8 mouse cellular contexts compared by ENCODE assay signal in the genomic region with DNA sequence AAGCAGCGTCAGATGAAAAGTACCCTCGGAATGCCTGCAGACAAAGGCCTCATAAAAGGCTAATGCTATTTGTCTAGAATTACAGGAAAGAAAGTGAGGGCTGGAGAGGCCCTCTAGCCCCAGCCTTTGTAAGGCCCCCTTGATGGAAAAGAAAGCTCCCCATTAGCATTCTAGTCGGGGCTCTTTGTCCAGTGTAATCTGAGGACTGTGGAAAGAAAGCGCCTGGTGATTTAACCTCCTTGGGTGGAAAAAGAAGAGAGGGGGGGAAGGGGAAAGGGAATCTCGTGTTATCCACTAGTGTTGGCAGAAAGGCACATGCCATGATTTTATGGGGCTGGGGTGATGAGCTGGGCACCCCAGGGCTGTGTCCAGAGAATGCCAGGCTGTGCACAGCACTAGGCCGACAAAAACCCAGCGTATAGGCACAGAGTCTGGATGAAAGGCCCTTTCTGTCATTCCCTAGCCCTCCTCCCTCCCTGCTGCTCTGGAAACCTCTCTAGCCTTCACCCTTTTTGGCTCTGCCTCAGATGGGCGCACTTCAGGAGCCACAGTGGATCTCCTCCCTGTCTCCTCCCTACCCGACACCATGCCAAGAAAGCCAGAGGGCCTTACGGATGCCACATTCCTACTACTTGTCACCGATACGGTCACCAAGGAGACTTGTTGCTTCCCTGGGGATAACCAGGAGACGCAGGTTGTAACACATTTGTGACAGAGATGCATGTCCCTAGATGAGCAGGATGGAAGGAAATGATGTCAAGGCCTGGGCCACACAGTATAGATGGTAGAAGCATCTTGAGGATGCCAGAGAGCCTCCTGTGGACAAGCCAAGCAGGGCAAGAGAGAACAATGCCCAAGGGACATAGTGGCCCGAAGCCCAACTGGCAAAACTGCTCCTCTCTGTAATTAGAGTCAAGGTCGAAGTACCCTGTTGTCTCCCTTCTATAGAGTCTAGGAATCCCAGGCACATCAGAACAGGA.
DNase-seq lines count a peak whose midpoint lies in the region; ATAC-seq lines count a peak whose summit lies in the region.

No protein-coding gene starts in this region.

- WGBS in forebrain, embryonic 16.5 days = 5% methylated on average over 15 of the region's 15 CpGs
- 8% methylated on average over 15 of the region's 15 CpGs for WGBS in midbrain, embryonic 14.5 days

- peak; percentile 59 for DNase-seq in left cerebral cortex, postnatal 4 days
- DNase-seq in left cerebral cortex, postnatal 36 days (ENCODE audit: low spot score in 2 of 2) = no peak
- DNase-seq in cerebellum, postnatal 10 days = peak; percentile 44 to 57
- DNase-seq in midbrain, embryonic 14.5 days = peak; percentile 83
- no peak for DNase-seq in right cerebral cortex, postnatal 36 days (ENCODE audit: low spot score in 2 of 2)
- DNase-seq in right cerebral cortex, adult 2 months (ENCODE audit: low spot score in 2 of 2) = no peak

- no peaks in the 10 kb centered on the region for H3K27me3 ChIP-seq in forebrain, embryonic 16.5 days (replicated peaks; ENCODE audit: control insufficient read depth, insufficient read depth, low read length)
- H3K27me3 ChIP-seq in midbrain, embryonic 14.5 days (ENCODE audit: control insufficient read depth, insufficient read depth, low read length) = no peaks in the 10 kb centered on the region

- H3K4me2 ChIP-seq in forebrain, embryonic 16.5 days (ENCODE audit: low read length) = peak overlapping the region; percentile 24
- H3K4me2 ChIP-seq in midbrain, embryonic 14.5 days (ENCODE audit: low read length) = peak overlapping the region; percentile 2; the same call in 1 of the 2 replicates

- peak overlapping the region; percentile 71 for H3K27ac ChIP-seq in forebrain, embryonic 16.5 days (ENCODE audit: low read length)
- H3K27ac ChIP-seq in midbrain, embryonic 14.5 days (replicated peaks; ENCODE audit: low read depth, low read length) = peak overlapping the region; percentile 85

- peak overlapping the region; percentile 34 for H3K9ac ChIP-seq in forebrain, embryonic 16.5 days (replicated peaks; ENCODE audit: low read depth, low read length)
- peak overlapping the region; percentile 4; the same call in 1 of the 2 replicates for H3K9ac ChIP-seq in midbrain, embryonic 14.5 days (replicated peaks; ENCODE audit: low read length)

- H3K9me3 ChIP-seq in forebrain, embryonic 16.5 days (ENCODE audit: control insufficient read depth, low read length) = no peaks in the 10 kb centered on the region
- no peaks in the 10 kb centered on the region for H3K9me3 ChIP-seq in midbrain, embryonic 14.5 days (ENCODE audit: control insufficient read depth, low read length)

- peak; percentile 91 for ATAC-seq in forebrain, embryonic 16.5 days
- ATAC-seq in midbrain, embryonic 14.5 days (ENCODE audit: low FRiP score, low TSS enrichment) = peak; percentile 86
- no peak for ATAC-seq in monocyte, adult 5-6 weeks (replicated peaks; ENCODE audit: insufficient number of reproducible peaks, low FRiP score, low TSS enrichment, poor library complexity, severe bottlenecking)

- peaks cover 22% of the 10 kb centered on the region for H3K4me1 ChIP-seq in forebrain, embryonic 16.5 days (replicated peaks; ENCODE audit: control insufficient read depth, insufficient read depth, low read length)
- H3K4me1 ChIP-seq in midbrain, embryonic 14.5 days (ENCODE audit: control insufficient read depth, insufficient read depth, low read length) = peaks cover 36% of the 10 kb centered on the region

- no peaks in the 10 kb centered on the region for H3K36me3 ChIP-seq in forebrain, embryonic 16.5 days (ENCODE audit: control insufficient read depth, insufficient read depth)
- no peaks in the 10 kb centered on the region for H3K36me3 ChIP-seq in midbrain, embryonic 14.5 days (ENCODE audit: control insufficient read depth, insufficient read depth, low read length)

- intact Hi-C loops in left cerebral cortex, postnatal 4 days (cut with DNase I) = loop anchor here (10.0 kb wide), 1 partner anchor 96 kb away; a partner anchor contains a TSS
- intact Hi-C loops in left cerebral cortex, postnatal 36 days (cut with DNase I) = no loop called here

- no peak overlapping the region for H3K4me3 ChIP-seq in forebrain, embryonic 16.5 days (replicated peaks; ENCODE audit: low read length)
- H3K4me3 ChIP-seq in midbrain, embryonic 14.5 days (replicated peaks; ENCODE audit: low read depth, low read length) = no peak overlapping the region

Comparison
In these comparisons a context has a peak if more than half of its experiments do, and no peak if none do; other contexts are left out.
1. DNase-seq: peak in left cerebral cortex, postnatal 4 days (single experiment), cerebellum, postnatal 10 days (2 of 2) and midbrain, embryonic 14.5 days (single experiment); none in left cerebral cortex, postnatal 36 days (0 of 2), right cerebral cortex, postnatal 36 days (0 of 2) and right cerebral cortex, adult 2 months (0 of 2).